ENCODE assay signal across 15 mouse cellular contexts in genomic region chr7:98535882-98536281, GRCm38 (mm10). TPM values are rescaled to one million over a fixed set of nuclear protein-coding genes. Genes with fewer than 3 reads are reported as not detected.
DNase-seq lines count a peak whose midpoint lies in the region; ATAC-seq and TF ChIP-seq lines count a peak whose summit lies in the region.
"Had no signal": no experiment of that assay in that cellular context is flagged by ENCODE, and none has a peak within 500 bp of the region (broad histone marks: within the 10 kb centered on the region; RNA-seq: fewer than 3 reads in every experiment).

No protein-coding gene starts in this region.

- no peaks in the 10 kb centered on the region for H3K36me3 ChIP-seq in heart, embryonic 11.5 days (ENCODE audit: control insufficient read depth, insufficient read depth, low read length)
- no peaks in the 10 kb centered on the region for H3K36me3 ChIP-seq in liver, postnatal 0 days (replicated peaks; ENCODE audit: insufficient read depth, low read length)
- H3K36me3 ChIP-seq: G1E; lung, embryonic 15.5 days; midbrain, embryonic 12.5 days had no signal

- peak; percentile 12; the same call in 1 of the 2 replicates for TF ChIP-seq CTCF in liver, postnatal 0 days (IDR thresholded peaks at IDR 0.05; ENCODE audit: low read depth)

- no peak overlapping the region for H3K9ac ChIP-seq in heart, embryonic 11.5 days (ENCODE audit: low read depth, low read length)
- H3K9ac ChIP-seq in liver, postnatal 0 days (replicated peaks): no peak overlapping the region
- H3K9ac ChIP-seq: hindbrain, embryonic 14.5 days; lung, embryonic 15.5 days; midbrain, embryonic 12.5 days had no signal

- peaks cover 32% of the 10 kb centered on the region for H3K4me1 ChIP-seq in heart, embryonic 11.5 days (ENCODE audit: control insufficient read depth, insufficient read depth, low read length)
- H3K4me1 ChIP-seq in liver, postnatal 0 days (ENCODE audit: insufficient read depth): peaks cover 17% of the 10 kb centered on the region

- H3K9me3 ChIP-seq in heart, embryonic 11.5 days (replicated peaks; ENCODE audit: control insufficient read depth, low read length): no peaks in the 10 kb centered on the region
- no peaks in the 10 kb centered on the region for H3K9me3 ChIP-seq in liver, postnatal 0 days (ENCODE audit: low read length)
- H3K9me3 ChIP-seq: G1E; lung, embryonic 15.5 days; midbrain, embryonic 12.5 days had no signal

- peak; percentile 64; the same call in 1 of the 2 replicates for ATAC-seq in heart, embryonic 11.5 days (replicated peaks; ENCODE audit: insufficient number of reproducible peaks, low FRiP score, low TSS enrichment)
- peak; percentile 31; the same call in 1 of the 2 replicates for ATAC-seq in liver, postnatal 0 days
- ATAC-seq: forebrain, embryonic 14.5 days had no signal

- H3K4me3 ChIP-seq in heart, embryonic 11.5 days (ENCODE audit: low read depth, low read length): no peak overlapping the region
- H3K4me3 ChIP-seq in liver, postnatal 0 days (ENCODE audit: low read depth, low read length): no peak overlapping the region
- H3K4me3 ChIP-seq: lung, embryonic 15.5 days; midbrain, embryonic 12.5 days had no signal

- peak overlapping the region; percentile 73 for H3K27ac ChIP-seq in heart, embryonic 11.5 days (ENCODE audit: low read depth, low read length)
- H3K27ac ChIP-seq in liver, postnatal 0 days (ENCODE audit: low read depth): peak overlapping the region; percentile 45; the same call in 1 of the 2 replicates
- H3K27ac ChIP-seq: hindbrain, embryonic 14.5 days; lung, embryonic 15.5 days; midbrain, embryonic 12.5 days had no signal

- WGBS in heart, embryonic 11.5 days (ENCODE audit: insufficient replicate concordance): 41% methylated on average over 4 of the region's 4 CpGs
- 43% methylated on average over 4 of the region's 4 CpGs for WGBS in liver, postnatal 0 days (ENCODE audit: insufficient replicate concordance)

- no peak for DNase-seq in heart, adult 8-10 months (ENCODE audit: low spot score)
- peak; percentile 79 for DNase-seq in MEL-GATA-1-ER (ENCODE audit: extremely low read depth, low read depth)
- DNase-seq in heart, postnatal 4 days: peak; percentile 59
- DNase-seq in liver, postnatal 0 days: no peak
- DNase-seq in Muller cell, postnatal 12 days (ENCODE audit: inconsistent ontology term): no peak
- no peak for DNase-seq in spleen, adult 18-20 months
- DNase-seq in adrenal gland, postnatal 25 days: no peak
- DNase-seq: kidney, adult 18-20 months; kidney, postnatal 4 days had no signal

- no peak overlapping the region for H3K4me2 ChIP-seq in heart, embryonic 11.5 days
- H3K4me2 ChIP-seq in liver, postnatal 0 days (ENCODE audit: low read depth, low read length): no peak overlapping the region
- H3K4me2 ChIP-seq: hindbrain, embryonic 14.5 days; lung, embryonic 15.5 days; midbrain, embryonic 12.5 days had no signal

- no peaks in the 10 kb centered on the region for H3K27me3 ChIP-seq in heart, embryonic 11.5 days (ENCODE audit: control insufficient read depth, insufficient read depth, low read length)
- H3K27me3 ChIP-seq in liver, postnatal 0 days (ENCODE audit: insufficient read depth, low read length): no peaks in the 10 kb centered on the region
- H3K27me3 ChIP-seq: lung, embryonic 15.5 days; midbrain, embryonic 12.5 days had no signal

- no peak for TF ChIP-seq EP300 in liver, postnatal 0 days (IDR thresholded peaks at IDR 0.05; ENCODE audit: low read depth)

RNA-seq across cellular contexts. Expression of gene Lrrc32, which starts 46.8 kb away (rescaled TPM):
- polyA plus RNA-seq in heart, embryonic 11.5 days (2014; fragmentation: Nextera tagmentation; extraction: Ambion mirVana): 3.9 and 6.4 TPM in 2 replicates
- 10 to 100 TPM in 3 of 4 experiments, 1 to 10 TPM in 1; 7.7 to 17.3 (median 12.2) TPM for total RNA-seq in heart, adult 8-10 months (2022)
- total RNA-seq in heart, postnatal 4 days (2021): 10 to 100 TPM; 17.3 to 18.6 TPM
- 6.1 and 6.2 TPM in 2 replicates for polyA plus RNA-seq in liver, postnatal 0 days (2015; fragmentation: Nextera tagmentation; extraction: Ambion mirVana)
- total RNA-seq in adrenal gland, postnatal 25 days (2021): 10.2 and 13.4 TPM in 2 replicates
- polyA plus RNA-seq: G1E had no signal

Comparison
In these comparisons a context has a peak if more than half of its experiments do, and no peak if none do; other contexts are left out.
1. DNase-seq: peak in MEL-GATA-1-ER (single experiment) and heart, postnatal 4 days (single experiment); none in heart, adult 8-10 months (single experiment), liver, postnatal 0 days (single experiment), Muller cell, postnatal 12 days (single experiment), spleen, adult 18-20 months (0 of 2) and adrenal gland, postnatal 25 days (single experiment).